11 mouse cellular contexts compared by ENCODE assay signal in the genomic region with DNA sequence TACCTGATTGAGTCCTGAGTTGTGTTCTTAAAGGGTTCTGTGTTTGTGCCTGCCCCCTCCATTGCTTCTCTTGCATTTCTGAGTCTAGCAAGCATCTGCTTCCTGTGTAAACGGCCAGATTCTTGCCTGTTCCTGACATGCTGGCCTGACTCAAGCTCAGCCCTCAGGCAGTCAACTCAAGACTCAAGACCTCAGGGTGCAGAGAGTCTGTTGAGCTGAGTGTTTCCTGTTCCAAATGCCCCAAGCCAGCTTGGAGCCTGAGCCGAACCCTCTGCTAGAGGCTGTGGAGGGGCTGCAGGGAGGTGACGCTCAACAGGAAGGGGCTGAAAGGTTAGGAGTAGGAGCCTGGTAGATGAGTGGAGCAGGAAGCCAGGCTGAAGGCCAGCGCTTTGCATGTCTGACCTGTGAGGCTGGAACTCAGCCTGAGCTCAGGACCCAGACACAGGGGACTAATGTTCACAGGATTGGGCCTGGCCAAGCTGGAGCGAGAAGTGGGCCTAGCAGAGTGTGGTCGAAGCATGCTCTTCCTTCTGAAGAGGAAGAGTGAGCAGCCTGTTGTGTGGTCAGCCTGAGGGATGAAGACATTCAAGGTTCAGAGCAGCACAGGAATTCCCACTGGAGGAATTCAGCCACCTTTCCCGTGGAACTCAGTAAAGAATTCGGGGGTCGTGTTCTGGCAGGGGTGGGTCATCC. TPM values are rescaled to one million over a fixed set of nuclear protein-coding genes. Genes with fewer than 3 reads are reported as not detected.
A peak's percentile ranks its signal among the peaks of the same experiment; 100 is the strongest.
DNase-seq lines count a peak whose midpoint lies in the region; ATAC-seq and TF ChIP-seq lines count a peak whose summit lies in the region.
"Had no signal": no experiment of that assay in that cellular context is flagged by ENCODE, and none has a peak within 500 bp of the region (broad histone marks: within the 10 kb centered on the region; RNA-seq: fewer than 3 reads in every experiment).

No protein-coding gene starts in this region.

- DNase-seq in heart, embryonic 10.5 days (ENCODE audit: low spot score): no peak
- DNase-seq in heart, postnatal 4 days: no peak
- DNase-seq in lung, adult 2 months: no peak
- DNase-seq in yolk sac, embryonic 10.5 days (ENCODE audit: low spot score): peak; percentile 32
- DNase-seq in frontal cortex, postnatal 36 days (ENCODE audit: low spot score in 2 of 2): no peak
- DNase-seq in left cerebral cortex, postnatal 14 days (ENCODE audit: low spot score in 2 of 2): no peak
- DNase-seq: adrenal gland, postnatal 10 days; cerebellum, adult 9-10 months had no signal

- 0 out of 2 replicates have a peak, but pooled peaks have one; percentile 24 for ATAC-seq in lung, embryonic 16.5 days (ENCODE audit: low read depth)
- ATAC-seq in liver, embryonic 15.5 days (ENCODE audit: insufficient read depth): peak; percentile 22; the same call in 1 of the 2 replicates

- H3K4me1 ChIP-seq in heart, embryonic 10.5 days: peaks cover 32% of the 10 kb centered on the region
- no peaks in the 10 kb centered on the region for H3K4me1 ChIP-seq in lung, embryonic 16.5 days (replicated peaks; ENCODE audit: control insufficient read depth, insufficient read depth, low read length)
- peaks cover 4% of the 10 kb centered on the region; the same call in 1 of the 2 replicates for H3K4me1 ChIP-seq in lung, adult 2 months (ENCODE audit: control insufficient read depth, insufficient read depth, low read length)
- peaks cover 10% of the 10 kb centered on the region for H3K4me1 ChIP-seq in liver, embryonic 15.5 days (replicated peaks)
- H3K4me1 ChIP-seq: hindbrain, embryonic 15.5 days had no signal

- no peak overlapping the region for H3K4me3 ChIP-seq in heart, embryonic 10.5 days
- H3K4me3 ChIP-seq in lung, embryonic 16.5 days (ENCODE audit: low read length): no peak overlapping the region
- no peak overlapping the region for H3K4me3 ChIP-seq in lung, adult 2 months (replicated peaks; ENCODE audit: extremely low read depth, low read depth, low read length)
- H3K4me3 ChIP-seq in liver, embryonic 15.5 days (replicated peaks): no peak overlapping the region
- H3K4me3 ChIP-seq: hindbrain, embryonic 15.5 days had no signal

- no peaks in the 10 kb centered on the region for H3K36me3 ChIP-seq in heart, embryonic 10.5 days
- no peaks in the 10 kb centered on the region for H3K36me3 ChIP-seq in lung, embryonic 16.5 days (ENCODE audit: control insufficient read depth, insufficient read depth, low read length)
- H3K36me3 ChIP-seq in liver, embryonic 15.5 days (replicated peaks): no peaks in the 10 kb centered on the region
- H3K36me3 ChIP-seq: hindbrain, embryonic 15.5 days had no signal

- H3K9me3 ChIP-seq in heart, embryonic 10.5 days: no peaks in the 10 kb centered on the region
- H3K9me3 ChIP-seq in lung, embryonic 16.5 days (ENCODE audit: control insufficient read depth, low read length): no peaks in the 10 kb centered on the region
- H3K9me3 ChIP-seq in liver, embryonic 15.5 days (replicated peaks): no peaks in the 10 kb centered on the region
- H3K9me3 ChIP-seq: hindbrain, embryonic 15.5 days had no signal

- no peaks in the 10 kb centered on the region for H3K27me3 ChIP-seq in heart, embryonic 10.5 days (ENCODE audit: insufficient read depth, poor library complexity, severe bottlenecking)
- no peaks in the 10 kb centered on the region for H3K27me3 ChIP-seq in lung, embryonic 16.5 days (ENCODE audit: control insufficient read depth, insufficient read depth, low read depth, low read length)
- no peaks in the 10 kb centered on the region for H3K27me3 ChIP-seq in liver, embryonic 15.5 days
- H3K27me3 ChIP-seq: hindbrain, embryonic 15.5 days had no signal

- no peak overlapping the region for H3K4me2 ChIP-seq in lung, embryonic 16.5 days (ENCODE audit: low read depth, low read length)
- H3K4me2 ChIP-seq in liver, embryonic 15.5 days: no peak overlapping the region
- H3K4me2 ChIP-seq: hindbrain, embryonic 15.5 days had no signal

- intact Hi-C loops in left cerebral cortex, postnatal 14 days (cut with DNase I): no loop called here

- TF ChIP-seq POLR2A in lung, adult 2 months (IDR thresholded peaks at IDR 0.05; ENCODE audit: borderline replicate concordance, extremely low read depth, low read depth, low read length): no peak

- peak overlapping the region; percentile 31; the same call in 1 of the 2 replicates for H3K27ac ChIP-seq in heart, embryonic 10.5 days
- H3K27ac ChIP-seq in lung, embryonic 16.5 days (ENCODE audit: low read length): no peak overlapping the region
- H3K27ac ChIP-seq in liver, embryonic 15.5 days (replicated peaks): 0 out of 2 replicates have a peak overlapping the region, but pooled peaks have one; percentile 24
- H3K27ac ChIP-seq: hindbrain, embryonic 15.5 days had no signal

- no peak overlapping the region for H3K9ac ChIP-seq in lung, embryonic 16.5 days (ENCODE audit: low read length)
- no peak overlapping the region for H3K9ac ChIP-seq in liver, embryonic 15.5 days
- H3K9ac ChIP-seq: hindbrain, embryonic 15.5 days had no signal

- 55% methylated on average over 9 of the region's 9 CpGs for WGBS in heart, embryonic 10.5 days
- WGBS in lung, embryonic 16.5 days: 48% methylated on average over 9 of the region's 9 CpGs
- WGBS in lung, adult 2 months: 47% methylated on average over 9 of the region's 9 CpGs
- WGBS in liver, embryonic 15.5 days (ENCODE audit: insufficient replicate concordance): 30% methylated on average over 9 of the region's 9 CpGs

- TF ChIP-seq CTCF in lung, adult 2 months (IDR thresholded peaks at IDR 0.05; ENCODE audit: insufficient read depth, low read length): no peak

RNA-seq across cellular contexts. Expression of gene Ing1, which starts 19.7 kb away (rescaled TPM):
- 21.8 and 27.7 TPM in 2 replicates for polyA plus RNA-seq in heart, embryonic 10.5 days (2016; fragmentation: Nextera tagmentation; extraction: Ambion mirVana)
- 10 to 100 TPM; 34.7 to 38.1 TPM for total RNA-seq in heart, postnatal 4 days (2021)
- 36.3 and 36.8 TPM in 2 replicates for polyA plus RNA-seq in lung, embryonic 16.5 days (2015; fragmentation: Nextera tagmentation; extraction: Ambion mirVana)
- polyA plus RNA-seq in lung, adult 2 months (2012; rRNA removed): 18.5 and 21.5 TPM in 2 replicates
- 13.5 and 16.7 TPM in 2 replicates for polyA plus RNA-seq in liver, embryonic 15.5 days (2015; fragmentation: Nextera tagmentation; extraction: Ambion mirVana)
- 10 to 100 TPM; 39.0 to 43.4 TPM for total RNA-seq in left cerebral cortex, postnatal 14 days (2021)

RNA-seq across cellular contexts. Expression of gene Cars2, which starts 24.5 kb away (rescaled TPM):
- 24.5 and 27.9 TPM in 2 replicates for polyA plus RNA-seq in heart, embryonic 10.5 days (2016; fragmentation: Nextera tagmentation; extraction: Ambion mirVana)
- 10 to 100 TPM; 31.9 to 36.3 TPM for total RNA-seq in heart, postnatal 4 days (2021)
- polyA plus RNA-seq in lung, embryonic 16.5 days (2015; fragmentation: Nextera tagmentation; extraction: Ambion mirVana): 24.5 and 27.2 TPM in 2 replicates
- 38.8 and 48.4 TPM in 2 replicates for polyA plus RNA-seq in lung, adult 2 months (2012; rRNA removed)
- polyA plus RNA-seq in liver, embryonic 15.5 days (2015; fragmentation: Nextera tagmentation; extraction: Ambion mirVana): 12.3 and 15.1 TPM in 2 replicates
- 10 to 100 TPM; 18.2 to 26.1 TPM for total RNA-seq in left cerebral cortex, postnatal 14 days (2021)
